Mouse (Mus musculus): Measurements from ENCODE around the gene D230025D16Rik.
"Not testable (repeated sequence)": the region's sequence is repeated elsewhere in the genome, so short reads cannot be mapped to it uniquely, and the experiment has no call there.

The D230025D16Rik gene

DNA sequence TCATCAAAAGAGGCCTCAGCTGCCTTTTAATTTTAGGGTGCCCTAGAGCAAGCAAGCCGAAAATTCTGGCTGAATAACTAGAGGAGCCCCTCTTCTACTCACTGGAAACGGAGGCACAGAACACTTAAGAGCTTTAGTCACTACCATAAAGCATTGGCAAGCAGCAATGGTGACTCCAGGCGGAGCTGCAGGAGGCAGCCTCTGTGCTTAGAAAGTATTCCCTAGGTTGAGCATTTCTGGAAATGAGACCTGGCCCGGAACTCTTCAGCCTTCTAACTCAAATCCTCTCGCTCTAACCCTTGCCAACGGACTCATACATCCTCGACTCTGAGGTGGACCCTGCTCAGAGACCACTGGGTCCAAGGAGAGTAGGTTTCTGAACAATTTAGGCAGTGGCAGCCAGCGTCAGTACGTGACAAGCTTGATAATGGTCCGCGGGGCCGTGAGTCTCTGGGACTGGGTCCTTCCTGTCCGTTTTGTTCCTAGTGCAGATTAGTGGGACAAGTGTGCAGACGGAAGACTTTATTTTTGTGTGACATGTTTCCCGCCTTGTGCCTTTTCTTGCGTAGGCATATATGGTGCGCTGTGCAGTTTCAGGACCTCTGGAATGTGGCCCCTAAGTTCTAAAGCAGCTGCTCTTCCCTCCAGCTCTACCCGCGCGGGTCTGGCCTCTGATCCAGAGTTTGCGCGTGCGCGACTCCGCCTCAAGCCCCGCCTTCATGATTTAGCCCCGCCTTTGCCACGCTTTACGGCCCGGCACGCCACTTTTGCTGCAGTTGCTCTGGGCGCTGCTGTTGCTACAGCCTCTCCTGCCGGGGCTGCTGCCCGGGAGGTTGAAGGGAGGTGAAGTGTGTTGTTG lies at the start of gene D230025D16Rik:
Gene D230025D16Rik (plus strand): TSS at position 733 of the 859 bp plus-strand sequence.
- in situ Hi-C loops (cut with MboI, MseI) = loop anchor here (5.0 kb wide), 1 partner anchor 52 kb away; the partner anchor contains the start of gene Cbfb

DNA sequence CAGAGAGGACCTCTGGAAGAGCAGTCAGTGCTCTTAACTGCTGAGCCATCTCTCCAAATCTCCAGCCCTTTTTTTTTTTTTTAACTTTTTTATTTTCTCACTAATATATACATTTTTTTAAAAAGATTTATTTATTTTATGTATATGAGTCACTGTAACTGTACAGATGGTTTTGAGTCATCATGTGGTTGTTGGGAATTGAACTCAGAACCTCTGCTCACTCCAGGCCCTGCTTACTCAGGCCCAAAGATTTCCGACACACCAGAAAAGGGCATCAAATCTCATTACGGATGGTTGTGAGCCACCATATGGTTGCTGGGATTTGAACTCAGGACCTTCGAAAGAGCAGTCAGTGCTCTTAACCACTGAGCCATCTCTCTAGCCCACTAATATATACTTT lies 49.7 kb upstream of the D230025D16Rik start:
- in situ Hi-C loops (cut with MboI, MseI) = not testable (repeated sequence)

DNA sequence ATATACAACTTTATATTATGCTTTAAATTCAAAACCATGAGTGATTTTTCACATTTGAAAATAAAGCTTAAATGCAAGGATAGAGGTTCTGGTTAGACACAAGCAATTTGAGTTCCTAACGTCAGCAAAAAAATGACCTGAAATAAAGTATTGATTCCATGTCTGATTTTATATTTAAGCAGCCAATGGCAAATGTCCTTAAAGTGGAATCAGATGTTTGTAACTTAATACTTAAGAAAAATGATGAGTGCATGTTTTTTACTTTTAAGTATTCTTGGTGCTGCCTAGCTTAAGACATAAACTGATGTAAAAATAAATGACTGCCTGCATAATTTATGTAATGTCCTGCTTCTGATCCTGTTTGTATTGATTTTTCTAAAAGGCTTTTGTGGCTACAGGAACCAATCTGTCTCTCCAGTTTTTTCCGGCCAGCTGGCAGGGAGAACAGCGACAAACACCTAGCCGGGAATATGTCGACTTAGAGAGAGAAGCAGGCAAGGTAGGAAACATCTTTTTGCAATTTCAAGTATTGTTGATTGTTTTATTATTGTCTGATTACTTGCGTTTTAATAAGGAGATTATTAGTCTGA lies 46.6 kb upstream of the D230025D16Rik start:
- in situ Hi-C loops (cut with MboI, MseI) = no loop called here

DNA sequence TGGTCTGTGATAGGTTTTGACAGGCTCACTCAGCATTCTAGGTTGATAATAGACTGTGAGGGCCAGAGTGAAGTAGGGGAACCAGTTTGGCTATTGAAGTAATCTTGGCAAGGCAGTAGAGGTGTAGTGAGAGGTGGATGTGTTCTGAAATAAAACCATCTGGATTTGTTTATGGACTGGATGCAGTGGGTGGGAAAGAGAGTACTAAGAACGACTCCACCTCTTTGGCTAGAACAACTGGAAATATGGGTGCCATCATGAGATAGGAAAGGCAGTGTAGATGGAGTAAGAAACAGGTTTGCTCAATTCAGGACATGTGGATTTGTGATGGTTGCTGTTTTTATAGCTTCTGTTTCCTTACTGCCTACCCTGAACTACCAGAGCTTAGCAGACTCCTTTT lies 42.7 kb upstream of the D230025D16Rik start:
- in situ Hi-C loops (cut with MboI, MseI) = no loop called here

DNA sequence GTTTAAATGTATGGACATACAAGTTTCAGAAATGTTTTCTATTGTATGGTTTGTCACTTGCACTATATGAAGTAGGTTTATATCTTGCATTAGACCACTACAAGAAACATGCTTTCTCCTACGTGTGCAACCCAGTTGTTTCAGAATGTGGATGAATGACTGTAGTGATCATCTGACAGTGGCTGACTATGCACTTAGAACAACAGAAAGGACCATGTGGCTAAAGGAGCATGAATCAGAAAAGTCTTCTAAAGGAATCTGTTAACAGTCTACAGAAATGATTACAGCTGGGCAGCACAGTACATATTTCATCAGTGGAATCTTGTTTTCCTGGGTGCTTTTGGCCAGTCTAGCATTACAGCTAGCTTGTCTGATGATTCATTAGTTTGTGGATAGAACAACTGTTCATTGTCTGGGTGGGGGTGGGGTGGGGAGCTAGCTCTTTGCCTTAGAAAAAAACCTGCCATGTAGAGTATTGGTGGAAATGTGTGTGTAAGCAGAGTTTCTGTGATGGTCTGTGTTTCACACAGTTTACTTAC lies 38.4 kb upstream of the D230025D16Rik start:
- in situ Hi-C loops (cut with MboI, MseI) = no loop called here

DNA sequence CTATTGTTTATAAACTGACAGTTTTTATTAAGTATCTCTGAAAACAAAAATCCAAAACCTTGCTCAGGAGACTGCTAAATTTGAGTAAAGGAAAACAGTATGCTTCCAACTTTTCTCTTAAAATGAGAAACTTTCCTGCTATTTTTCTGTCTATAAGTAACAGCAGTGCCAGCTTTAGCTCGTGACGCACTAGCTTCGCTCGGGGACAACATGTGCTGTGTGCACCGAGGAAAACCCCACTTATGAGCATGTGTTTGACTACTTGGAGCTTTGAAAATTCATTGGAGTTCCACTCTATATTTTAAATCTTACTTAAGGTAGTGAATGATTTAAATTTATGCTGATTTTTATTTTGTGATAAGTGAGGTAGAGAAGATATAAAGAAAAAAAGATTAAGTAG lies 32.8 kb upstream of the D230025D16Rik start:
- in situ Hi-C loops (cut with MboI, MseI) = no loop called here

DNA sequence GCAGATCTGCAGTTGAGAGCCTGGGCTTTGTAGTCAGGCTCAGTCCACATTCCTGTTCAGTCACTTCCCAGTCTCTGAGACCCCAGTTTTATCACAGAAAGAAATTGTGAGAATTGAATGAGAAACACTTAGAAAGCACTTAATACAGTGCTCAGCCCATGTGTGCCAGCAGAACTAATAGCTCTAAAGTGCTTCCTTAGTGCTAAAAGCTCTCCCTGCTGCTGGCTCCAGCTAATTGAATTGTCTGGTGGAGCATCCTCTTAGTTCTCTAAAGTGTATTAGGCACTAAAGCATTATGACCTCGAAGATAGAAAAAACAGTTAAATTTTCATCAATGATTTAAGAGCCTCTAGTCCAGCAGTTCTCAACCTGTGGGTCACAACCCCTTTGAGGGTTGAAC lies 19.2 kb upstream of the D230025D16Rik start:
- in situ Hi-C loops (cut with MboI, MseI) = no loop called here

DNA sequence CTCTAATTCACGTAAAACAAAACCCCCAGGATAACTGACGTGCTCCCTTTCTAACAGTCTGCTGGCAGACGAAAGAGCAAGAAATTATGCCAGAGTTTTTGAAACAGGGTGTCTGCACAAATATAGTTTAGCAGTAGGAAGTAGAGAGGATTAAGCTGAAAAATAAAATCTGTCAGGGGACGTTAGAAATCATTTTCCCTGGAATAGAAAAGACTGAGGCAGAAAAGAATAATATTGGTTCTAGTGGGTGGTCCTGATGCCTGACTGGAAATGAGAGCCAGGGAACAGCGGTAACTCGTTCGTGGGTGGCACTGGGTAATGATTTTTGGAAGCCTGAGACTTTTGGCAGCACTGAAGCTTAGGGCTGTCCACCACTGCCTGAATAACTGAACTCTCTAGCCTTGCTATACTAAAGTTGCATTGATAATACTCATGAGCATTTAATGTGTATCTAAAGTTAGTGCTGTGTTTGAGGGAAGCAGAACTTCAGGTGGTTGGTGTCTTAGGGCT lies 18.1 kb upstream of the D230025D16Rik start:
- in situ Hi-C loops (cut with MboI, MseI) = no loop called here

DNA sequence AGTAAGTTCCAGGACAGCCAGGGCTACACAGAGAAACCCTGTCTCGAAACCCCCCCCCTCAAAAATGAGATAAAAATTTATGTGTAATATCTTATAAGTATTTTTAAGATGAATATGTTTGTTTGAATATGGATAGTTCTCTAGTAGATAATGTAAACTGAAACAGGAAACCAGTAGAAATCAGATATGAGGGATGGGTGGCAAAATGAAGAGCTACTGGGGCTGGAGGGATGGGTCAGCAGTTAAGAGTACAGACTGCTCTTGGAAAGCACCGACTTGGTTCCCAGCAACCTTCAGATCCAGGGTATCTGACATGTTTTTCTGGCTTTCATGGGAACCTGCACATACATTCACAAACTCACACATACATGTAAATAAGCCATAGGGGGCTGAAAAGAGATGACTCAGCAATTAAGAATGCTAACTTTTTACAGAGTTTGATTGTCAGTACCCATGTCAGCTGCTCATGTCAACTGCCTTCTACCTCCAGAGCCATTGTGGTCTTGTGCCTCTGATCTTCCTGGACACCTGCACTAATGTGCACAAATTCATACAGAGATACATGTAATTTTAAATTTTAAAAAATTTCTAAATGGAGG lies 17.2 kb upstream of the D230025D16Rik start:
- in situ Hi-C loops (cut with MboI, MseI) = no loop called here

DNA sequence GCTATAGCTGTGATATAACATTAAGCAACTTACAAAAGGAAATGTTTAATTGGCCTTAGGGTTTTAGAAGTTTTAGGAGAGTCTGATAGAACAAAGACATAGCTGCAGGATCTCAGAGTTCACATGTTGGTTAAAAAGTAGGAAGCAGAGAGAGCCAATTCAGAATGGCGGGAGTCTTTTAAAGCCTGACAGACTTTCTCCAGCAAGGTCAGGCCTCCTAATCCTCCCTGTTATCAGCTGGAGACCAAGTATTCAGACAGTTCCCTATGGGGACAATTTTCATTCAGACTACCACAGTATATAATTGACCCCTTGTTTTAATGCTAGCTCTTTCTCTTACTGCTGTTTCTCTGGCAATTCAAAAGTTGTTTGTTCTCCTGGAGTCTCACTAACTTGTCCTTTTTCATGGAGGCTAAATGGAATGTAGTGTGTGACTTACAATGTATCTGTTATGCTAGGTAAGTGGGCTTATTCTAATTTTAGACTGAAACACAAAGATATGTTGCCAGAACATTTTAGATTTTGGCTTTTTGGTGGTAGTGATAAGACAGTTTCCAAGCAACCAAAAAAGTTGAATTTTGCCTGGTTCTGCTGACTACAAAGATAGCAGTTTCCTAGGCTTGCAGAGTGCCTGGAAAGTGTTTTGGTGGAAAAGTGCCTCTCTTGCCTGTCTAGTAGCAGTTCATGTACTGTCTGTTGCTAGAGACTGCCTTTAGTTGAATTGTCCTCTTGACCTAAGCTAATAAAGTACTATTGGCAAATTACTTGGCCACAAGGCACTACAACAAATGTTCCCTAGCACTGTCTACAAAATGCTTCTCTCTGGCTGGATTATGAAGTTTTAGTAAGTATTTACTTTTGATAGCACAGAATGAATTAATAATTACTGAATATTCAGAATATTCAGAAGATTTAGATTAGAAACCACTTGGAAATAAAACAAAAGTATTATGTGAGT lies 15.5 kb upstream of the D230025D16Rik start:
- in situ Hi-C loops (cut with MboI, MseI) = no loop called here

DNA sequence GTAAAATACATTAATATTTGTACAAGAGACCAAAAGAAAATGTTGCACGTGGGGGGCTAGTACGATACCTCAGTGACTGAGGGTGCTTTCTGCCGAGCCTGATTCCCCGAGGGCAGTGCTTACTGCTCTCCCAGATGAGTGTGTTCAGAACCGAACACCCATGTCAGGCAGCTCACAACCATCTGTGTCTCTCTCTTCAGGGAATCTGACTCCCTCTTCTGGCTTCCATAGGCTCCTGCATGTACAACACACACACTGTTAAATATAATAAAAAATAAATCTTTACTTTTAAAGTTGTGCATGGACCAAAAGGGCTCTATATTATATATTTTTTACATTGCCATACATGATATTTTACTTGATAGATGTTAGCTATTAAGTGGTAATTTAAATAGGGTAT lies 10.8 kb upstream of the D230025D16Rik start:
- in situ Hi-C loops (cut with MboI, MseI) = no loop called here

DNA sequence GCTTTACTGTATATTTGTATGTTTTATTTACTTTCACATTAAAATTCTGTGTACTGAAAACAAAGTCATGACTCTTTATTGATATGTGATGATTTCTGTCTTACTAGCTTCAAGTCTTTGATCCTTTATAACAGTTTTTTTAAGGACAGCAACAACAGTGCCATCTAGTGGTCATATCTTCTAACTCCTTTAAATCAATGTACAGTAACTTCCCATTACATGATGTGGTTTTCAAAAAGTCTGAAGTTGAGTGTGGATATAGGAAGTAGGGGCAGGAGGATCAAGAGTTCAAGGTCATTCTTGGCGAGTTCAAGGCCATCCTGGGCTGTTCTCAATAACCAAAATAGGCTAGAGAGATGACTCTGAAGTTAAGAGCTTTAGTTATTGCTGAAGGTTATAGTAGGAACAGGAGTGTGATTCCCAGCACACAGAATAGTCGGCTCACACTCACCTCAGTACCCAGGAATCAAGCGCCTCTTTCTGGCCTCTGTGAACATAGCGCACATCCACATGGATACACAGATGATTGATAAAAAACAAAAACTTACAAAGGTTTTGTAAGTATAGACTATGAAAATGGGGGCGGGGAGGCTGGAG lies 6.9 kb upstream of the D230025D16Rik start:
- in situ Hi-C loops (cut with MboI, MseI) = loop anchor here (5.0 kb wide), 1 partner anchor 96 kb away; no protein-coding TSS in a partner anchor

DNA sequence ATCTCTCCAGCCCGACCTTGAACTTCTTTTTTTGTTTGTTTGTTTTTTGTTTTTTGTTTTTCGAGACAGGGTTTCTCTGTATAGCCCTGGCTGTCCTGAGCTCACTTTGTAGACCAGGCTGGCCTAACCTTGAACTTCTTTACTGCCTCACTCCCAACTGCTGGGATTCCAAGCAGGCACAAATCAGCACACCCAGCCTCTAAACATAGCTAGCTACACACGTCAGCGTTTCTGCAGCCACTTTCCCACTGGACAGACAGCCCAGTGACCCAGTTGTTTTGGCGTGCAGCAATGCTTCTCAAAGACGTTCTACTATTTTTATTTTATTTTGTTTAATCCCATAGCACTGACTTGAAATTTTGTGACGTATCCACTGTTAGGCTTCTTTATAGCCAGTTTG lies 1.1 kb upstream of the D230025D16Rik start:
- in situ Hi-C loops (cut with MboI, MseI) = no loop called here

DNA sequence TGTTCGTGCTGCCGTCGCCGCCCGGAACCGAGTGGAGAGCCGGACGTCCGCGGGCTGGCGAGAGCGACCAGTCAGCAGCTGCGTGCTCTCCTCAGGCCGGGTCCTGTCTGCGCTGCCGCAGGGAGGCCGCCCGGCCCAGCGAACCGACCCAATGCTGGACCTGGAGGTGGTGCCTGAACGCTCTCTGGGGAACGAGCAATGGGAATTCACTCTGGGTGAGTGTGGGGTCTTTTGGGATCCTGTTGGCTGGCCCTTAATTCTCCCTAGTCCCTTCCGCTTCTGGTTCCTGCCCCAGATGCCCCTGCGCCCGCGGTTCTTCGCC lies 288 bp downstream of the D230025D16Rik start:
- in situ Hi-C loops (cut with MboI, MseI) = loop anchor here (5.0 kb wide), 1 partner anchor 53 kb away; the partner anchor contains the start of gene Cbfb

DNA sequence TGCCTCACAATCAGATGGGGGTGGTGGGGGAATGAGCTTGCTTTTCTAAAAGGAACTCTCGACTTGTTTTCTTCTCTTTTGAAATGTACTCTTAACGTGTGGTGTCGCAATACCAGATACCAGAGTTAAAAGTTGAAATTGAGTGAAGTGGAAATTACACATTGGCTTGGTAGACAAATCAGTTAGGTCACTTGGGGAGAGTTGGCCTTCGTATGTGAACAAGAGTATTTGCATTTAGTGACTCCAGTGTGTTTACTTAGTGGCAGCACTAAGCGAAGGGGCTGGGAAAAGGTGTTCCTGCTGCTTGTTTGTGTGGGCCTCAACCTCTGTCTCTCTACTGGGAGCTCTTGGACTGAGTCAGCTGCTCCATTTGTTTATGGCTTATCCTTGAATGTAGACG lies 972 bp downstream of the D230025D16Rik start:
- in situ Hi-C loops (cut with MboI, MseI) = loop anchor here (5.0 kb wide), 1 partner anchor 54 kb away; the partner anchor contains the start of gene Cbfb

DNA sequence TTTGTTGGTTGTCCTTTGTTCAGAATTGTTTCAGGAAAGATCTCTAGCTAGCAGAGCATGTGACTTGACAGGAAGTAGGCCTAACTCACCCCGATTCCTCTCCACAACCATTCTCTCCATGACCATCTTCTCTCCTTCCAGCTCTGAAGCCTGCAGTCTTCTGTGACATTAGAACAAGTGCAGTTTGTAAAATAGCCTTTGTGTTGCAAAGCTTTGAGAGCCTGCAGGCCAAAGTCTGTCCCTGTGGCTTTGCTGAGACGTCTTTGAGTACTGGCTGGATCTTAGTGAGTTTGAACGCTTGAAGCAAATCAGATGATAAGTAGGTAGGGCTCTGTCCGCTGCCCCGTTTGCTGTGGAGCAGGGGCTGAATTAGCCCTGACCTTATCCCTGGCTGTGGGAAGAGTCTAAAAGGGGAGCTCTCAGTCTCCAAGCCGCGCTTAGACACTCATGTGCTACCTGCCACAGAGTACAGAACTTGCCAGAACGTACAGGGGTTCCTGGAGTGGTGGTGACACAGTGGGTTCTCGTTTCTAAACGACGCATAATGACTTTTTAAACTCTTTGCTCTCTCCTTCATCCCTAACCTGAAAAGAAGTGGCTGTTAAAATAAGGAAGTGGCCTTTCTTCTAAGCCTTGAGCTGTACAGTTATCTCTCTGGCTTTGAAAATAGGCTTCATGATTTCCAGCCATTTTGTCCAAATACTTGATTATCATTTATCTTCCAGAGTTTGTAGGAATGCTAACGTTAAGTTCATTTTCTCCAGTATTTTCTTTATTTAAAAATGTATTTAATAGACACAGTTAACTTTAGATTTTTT lies 6.8 kb downstream of the D230025D16Rik start:
- in situ Hi-C loops (cut with MboI, MseI) = loop anchor here (10.0 kb wide), 1 partner anchor 567 kb away; no protein-coding TSS in a partner anchor

DNA sequence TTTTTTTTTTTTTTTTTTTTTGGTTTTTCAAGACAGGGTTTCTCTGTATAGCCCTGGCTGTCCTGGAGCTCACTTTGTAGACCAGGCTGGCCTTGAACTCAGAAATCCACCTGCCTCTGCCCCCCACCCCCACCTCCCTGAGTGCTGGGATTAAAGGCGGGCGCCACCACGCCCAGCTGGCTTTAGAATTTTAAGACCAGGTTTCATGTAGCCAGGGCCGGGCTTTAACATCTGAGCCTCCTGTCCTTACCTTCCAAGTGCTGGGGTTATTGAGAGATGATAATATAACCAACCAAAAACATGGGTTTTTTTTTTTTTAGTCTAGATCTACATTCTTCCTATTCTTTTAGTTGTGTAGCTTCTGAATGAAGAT lies 7.4 kb downstream of the D230025D16Rik start:
- in situ Hi-C loops (cut with MboI, MseI) = loop anchor here (10.0 kb wide), 1 partner anchor 568 kb away; no protein-coding TSS in a partner anchor

DNA sequence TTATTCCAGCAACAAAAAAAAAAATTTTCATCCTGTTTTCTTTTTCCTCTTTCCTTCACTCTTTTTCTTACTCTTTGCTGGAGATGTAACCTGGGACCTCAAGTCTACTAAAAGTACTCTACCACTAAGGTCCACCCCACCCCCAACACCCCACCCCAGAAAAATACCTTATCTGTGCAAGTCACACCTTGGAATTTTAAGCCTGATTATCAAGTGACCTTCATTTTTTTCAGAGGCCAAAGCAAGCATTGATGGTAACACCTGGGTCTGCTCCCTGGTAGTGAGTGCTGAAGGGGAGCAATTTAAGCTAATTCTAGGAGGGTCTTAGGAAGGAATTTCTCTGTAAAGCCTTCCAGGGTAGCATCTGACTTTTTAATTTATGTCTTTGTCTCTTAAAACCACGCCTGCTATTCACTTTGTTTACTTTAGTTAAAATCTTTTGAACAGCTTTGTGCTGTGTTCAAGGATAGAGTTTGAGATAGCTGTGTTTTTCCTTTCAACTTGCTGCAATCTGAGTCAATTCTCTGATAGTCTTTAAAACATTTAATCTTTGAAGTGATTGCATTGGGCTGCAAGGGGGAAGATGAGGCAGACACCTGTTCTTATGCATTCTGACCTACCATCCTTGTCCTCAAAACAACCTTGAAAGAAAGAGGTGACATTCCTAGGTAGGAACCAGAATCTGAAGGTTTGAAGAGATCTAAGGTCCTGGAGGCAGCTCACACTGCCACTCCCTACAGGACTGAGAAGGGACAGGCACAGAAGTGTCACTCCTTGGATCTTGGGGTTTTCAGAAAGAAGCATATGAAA lies 8.4 kb downstream of the D230025D16Rik start:
- in situ Hi-C loops (cut with MboI, MseI) = loop anchor here (10.0 kb wide), 1 partner anchor 569 kb away; no protein-coding TSS in a partner anchor

DNA sequence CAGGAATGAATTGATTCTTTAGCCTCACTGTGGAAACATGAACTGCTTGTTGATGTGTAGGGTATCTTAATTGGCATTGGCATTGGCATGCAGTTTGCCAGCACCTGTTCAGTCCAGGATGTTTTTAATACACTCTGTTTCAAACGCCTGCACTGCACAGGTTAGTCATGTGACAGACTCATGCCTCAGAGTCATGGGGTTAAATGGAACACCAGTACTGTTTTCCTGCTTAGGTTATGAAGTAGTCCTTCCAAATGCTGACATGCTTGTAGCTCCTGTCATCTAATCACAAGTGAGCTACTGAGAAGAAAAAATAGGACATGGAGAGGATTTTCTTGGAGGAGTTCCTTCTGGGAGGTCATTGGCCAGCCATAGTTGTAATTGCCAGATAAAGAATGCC lies 10.3 kb downstream of the D230025D16Rik start:
- in situ Hi-C loops (cut with MboI, MseI) = loop anchor here (10.0 kb wide), 1 partner anchor 570 kb away; no protein-coding TSS in a partner anchor

Data from T-helper 2 cell (primary cell).